Mouse (Mus musculus) liver, adult 2 months (tissue): ENCODE data around the gene Nsl1. TPM values are rescaled to one million over a fixed set of nuclear protein-coding genes. Genes with fewer than 3 reads are reported as not detected.
A peak's percentile ranks its signal among the peaks of the same experiment; 100 is the strongest.

ENCODE experiments used
- DNase-seq: peaks from one replicate; pipeline ENCODE4 v3.0.0-alpha.2; 2011; ENCODE audit warnings: low read depth, low spot score; ENCODE audit errors: extremely low read depth
- H3K27ac ChIP-seq: fragments of 200-500 bp; replicated peaks from 2 replicates; pipeline ENCODE4 v1.5.1; 2012; ENCODE audit warnings: low read depth, mild to moderate bottlenecking, control low read depth, inconsistent platforms, low read length; ENCODE audit not compliant: insufficient read depth
- H3K27me3 ChIP-seq: fragments of 200-500 bp; 2 replicates; pipeline ENCODE4 v1.6.1; 2012; ENCODE audit warnings: mild to moderate bottlenecking, moderate library complexity, low read length, inconsistent platforms; ENCODE audit not compliant: control insufficient read depth, insufficient read depth
- H3K36me3 ChIP-seq: fragments of 200-500 bp; 2 replicates; pipeline ENCODE4 v1.6.1; 2012; ENCODE audit warnings: low read length, inconsistent platforms; ENCODE audit not compliant: control insufficient read depth, insufficient read depth
- H3K4me1 ChIP-seq: fragments of 200-500 bp; 2 replicates; pipeline ENCODE4 v1.6.1; 2011; ENCODE audit warnings: low read length; ENCODE audit not compliant: control insufficient read depth, insufficient read depth
- H3K4me3 ChIP-seq: fragments of 200-500 bp; 2 replicates; pipeline ENCODE4 v1.5.1; 2011; ENCODE audit warnings: low read depth, mild to moderate bottlenecking, control low read depth, low read length, moderate library complexity; ENCODE audit not compliant: insufficient read depth
- H3K79me2 ChIP-seq: fragments of 200-500 bp; 2 replicates; pipeline ENCODE4 v1.6.1; 2012; ENCODE audit warnings: inconsistent platforms, mild to moderate bottlenecking, low read length, moderate library complexity; ENCODE audit not compliant: control insufficient read depth, insufficient read depth
- H3K9ac ChIP-seq: fragments of 200-500 bp; 2 replicates; pipeline ENCODE4 v1.6.1; 2012; ENCODE audit warnings: low read depth, mild to moderate bottlenecking, control low read depth, inconsistent platforms, low read length
- CTCF ChIP-seq: fragments of 200-500 bp; IDR thresholded peaks from 2 replicates; pipeline ENCODE4 v1.5.1; 2011; ENCODE audit warnings: low read depth, low read length, control low read depth
- POLR2A ChIP-seq: fragments of 200-500 bp; IDR thresholded peaks from 2 replicates; pipeline ENCODE4 v1.6.1; 2011; ENCODE audit warnings: low read length, control low read depth; ENCODE audit not compliant: insufficient read depth; ENCODE audit errors: extremely low read depth
- WGBS: fragments of 180-500 bp; shearing (Covaris S2); methylation state at CpG from one replicate; pipeline ENCODE4 v1.1.7; 2018; 5-methylcytosine and 5-hydroxymethylcytosine counted together
- polyA plus RNA-seq: library from polyadenylated mRNA; depleted of rRNA; stranded (reverse); fragments of >200 nt; gene quantifications from 2 replicates; pipeline ENCODE4 v1.2.3, GENCODE M21; 2012; rRNA removed
- total RNA-seq: library from RNA; depleted of rRNA; stranded (reverse); fragments of >200 nt; gene quantifications from 2 replicates; pipeline ENCODE4 v1.2.3, GENCODE M21; 2014; rRNA removed

The Nsl1 gene
- 0.34 and 0.46 TPM in 2 replicates for total RNA-seq
- polyA plus RNA-seq, result 0.04 and 0.11 TPM in 2 replicates

DNA sequence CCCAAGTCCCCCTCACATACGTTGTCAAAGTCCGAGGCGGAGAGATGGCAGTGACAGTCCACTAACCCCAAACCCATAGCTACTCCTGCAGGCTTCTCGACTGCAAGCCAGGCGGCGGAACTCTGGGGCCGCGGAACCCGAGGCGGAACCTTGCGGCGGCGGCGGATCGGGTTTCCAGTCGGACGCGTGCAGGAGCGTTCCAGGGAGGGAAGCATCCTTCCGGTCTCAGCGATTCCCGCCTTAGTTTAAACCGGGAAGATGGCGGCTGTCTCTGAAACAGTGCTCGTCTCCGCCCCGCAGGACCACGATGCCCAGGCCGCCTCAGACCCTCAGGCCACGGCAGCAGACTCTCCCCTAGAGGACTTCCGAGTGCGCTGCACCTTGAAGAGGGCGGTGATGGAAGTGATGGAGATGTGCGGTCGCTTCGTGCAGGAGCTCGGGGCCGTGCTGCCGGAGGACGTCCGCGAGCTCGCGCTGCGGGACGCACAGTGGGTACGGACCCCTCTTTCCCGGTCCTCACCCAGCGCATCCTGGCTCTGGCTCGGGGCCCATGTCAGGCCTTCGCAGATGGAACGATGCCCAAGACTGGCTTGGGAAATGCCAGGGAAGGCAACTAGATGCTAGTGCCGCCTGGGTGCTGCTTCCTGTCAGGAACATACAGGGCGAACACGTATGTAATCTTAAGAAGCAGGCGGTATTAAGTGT, at the start of gene Nsl1, which contains the start of gene Tatdn3:
Gene Nsl1, plus strand, starts transcription at position 232 of the 705 bp plus-strand sequence.
Gene Tatdn3, minus strand, starts transcription at position 152 of the 705 bp plus-strand sequence.
- TF ChIP-seq POLR2A (peak; percentile 52; the same call in 1 of the 2 replicates), CTCF (peak; percentile 45)
- peak within 1 kb of the TSS; percentile 96 for H3K9ac ChIP-seq
- no peaks in the 10 kb centered on the region for H3K27me3 ChIP-seq
- H3K79me2 ChIP-seq, result no peaks in the 10 kb centered on the region; the same call in 1 of the 2 replicates
- no peaks in the 10 kb centered on the region for H3K4me1 ChIP-seq
- WGBS, result under 1% methylated on average over 56 of the region's 56 CpGs
- H3K27ac ChIP-seq, result peak within 1 kb of the TSS; percentile 58
- H3K36me3 ChIP-seq, result no peaks in the 10 kb centered on the region
- peak within 1 kb of the TSS; percentile 82 for H3K4me3 ChIP-seq
- peak; percentile 58 for DNase-seq

DNA sequence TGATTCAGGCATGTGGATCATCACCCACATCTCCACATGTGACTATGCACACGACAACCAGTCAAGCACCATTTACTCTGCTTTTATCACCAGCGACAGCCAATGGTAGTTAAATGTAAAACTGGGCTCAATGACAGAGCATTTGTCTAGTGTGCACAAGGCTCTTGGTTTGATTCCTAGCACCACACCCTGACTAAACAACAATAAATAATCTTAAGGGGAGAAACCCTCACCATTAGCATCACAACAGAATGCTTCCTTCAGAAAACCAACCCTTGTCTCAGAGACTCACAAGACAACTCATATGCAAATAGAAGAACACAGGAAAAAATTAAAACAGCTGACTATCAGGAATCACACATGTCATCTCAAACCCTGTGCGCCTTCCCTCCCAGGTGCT, 48.5 kb upstream of the Nsl1 start:
- H3K27me3 ChIP-seq, result no peaks in the 10 kb centered on the region
- peaks cover 16% of the 10 kb centered on the region; the same call in 1 of the 2 replicates for H3K36me3 ChIP-seq
- H3K27ac ChIP-seq, result no peak overlapping the region
- H3K79me2 ChIP-seq, result no peaks in the 10 kb centered on the region
- DNase-seq, result no peak
- TF ChIP-seq POLR2A, result no peak
- TF ChIP-seq CTCF, result no peak
- 99% methylated on average over 3 of the region's 3 CpGs for WGBS
- no peak overlapping the region for H3K4me3 ChIP-seq
- no peak overlapping the region for H3K9ac ChIP-seq
- no peaks in the 10 kb centered on the region for H3K4me1 ChIP-seq

DNA sequence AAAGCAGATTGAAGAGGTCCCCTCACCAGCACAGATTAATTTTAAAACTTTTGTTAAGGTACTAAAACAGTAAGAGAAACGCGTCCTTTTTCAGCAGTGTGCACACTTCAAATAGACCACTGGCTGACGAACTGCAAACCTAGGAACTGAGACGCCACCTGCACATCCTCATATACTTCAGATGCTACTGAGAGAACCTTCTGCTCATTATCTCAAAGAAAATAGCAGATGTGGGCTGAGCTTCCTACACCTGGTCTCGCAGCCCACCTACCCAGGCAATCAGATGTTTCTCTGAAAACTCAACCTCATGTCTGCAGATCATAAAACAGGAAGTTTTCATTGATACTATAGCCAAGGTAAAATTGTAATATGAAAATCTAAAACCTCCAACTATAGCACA, 43.0 kb upstream of the Nsl1 start:
- H3K79me2 ChIP-seq, result no peaks in the 10 kb centered on the region
- H3K36me3 ChIP-seq, result peaks cover 4% of the 10 kb centered on the region; the same call in 1 of the 2 replicates
- DNase-seq, result no peak
- TF ChIP-seq CTCF, result no peak
- TF ChIP-seq POLR2A, result no peak
- no peaks in the 10 kb centered on the region for H3K27me3 ChIP-seq
- no peak overlapping the region for H3K9ac ChIP-seq
- no peaks in the 10 kb centered on the region for H3K4me1 ChIP-seq
- no peak overlapping the region for H3K4me3 ChIP-seq
- 95% methylated on average over 5 of the region's 5 CpGs for WGBS
- H3K27ac ChIP-seq, result no peak overlapping the region

GRCm38 (mm10) chr1:191020217-191020924, 42.4 kb upstream of the Nsl1 start:
- 86% methylated on average over 3 of the region's 3 CpGs for WGBS
- Histone ChIP-seq H3K27ac (no peak overlapping the region), H3K36me3 (peaks cover 1% of the 10 kb centered on the region; the same call in 1 of the 2 replicates), H3K27me3 (no peaks in the 10 kb centered on the region), H3K4me1 (peaks cover 5% of the 10 kb centered on the region), H3K4me3 (no peak overlapping the region), H3K9ac (no peak overlapping the region), H3K79me2 (no peaks in the 10 kb centered on the region; the same call in 1 of the 2 replicates)
- no peak for DNase-seq
- TF ChIP-seq CTCF, result no peak
- TF ChIP-seq POLR2A, result no peak

GRCm38 (mm10) chr1:191021016-191021415, 41.8 kb upstream of the Nsl1 start:
- 88% methylated on average over 7 of the region's 7 CpGs for WGBS
- Histone ChIP-seq H3K27me3 (no peaks in the 10 kb centered on the region), H3K4me3 (no peak overlapping the region), H3K9ac (no peak overlapping the region), H3K4me1 (peaks cover 7% of the 10 kb centered on the region), H3K36me3 (peaks cover 1% of the 10 kb centered on the region; the same call in 1 of the 2 replicates), H3K27ac (no peak overlapping the region), H3K79me2 (no peaks in the 10 kb centered on the region; the same call in 1 of the 2 replicates)
- DNase-seq, result no peak
- TF ChIP-seq POLR2A, result no peak
- TF ChIP-seq CTCF, result no peak
